Mouse (Mus musculus): ENCODE data around the gene Oprm1. TPM values are rescaled to one million over a fixed set of nuclear protein-coding genes. Genes with fewer than 3 reads are reported as not detected.

The Oprm1 gene
- polyA plus RNA-seq, 1 experiment from 2014 or later: 0.06 TPM

DNA sequence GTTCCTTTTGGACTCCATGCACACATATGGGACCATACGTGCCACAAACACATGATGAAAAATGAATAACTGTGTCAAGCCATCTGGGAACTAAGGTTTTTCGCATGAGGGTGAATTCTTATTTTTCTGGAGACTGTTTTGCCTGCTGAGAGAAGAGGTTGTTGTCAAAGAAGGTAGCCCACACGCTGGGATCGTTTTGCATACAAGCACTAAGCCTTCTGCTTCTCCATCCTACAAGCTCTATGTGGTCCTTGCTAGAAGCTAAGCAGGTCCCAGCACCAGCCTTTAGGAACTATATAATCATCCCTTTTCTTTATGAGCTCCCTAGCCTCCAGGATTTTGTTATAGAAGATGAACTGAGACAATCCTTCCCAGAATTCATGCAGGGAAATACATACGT is 200.5 kb downstream of the Oprm1 start:
- no peaks in the 10 kb centered on the region for H3K27me3 ChIP-seq (ENCODE audit: low read depth, poor library complexity, severe bottlenecking)
- no peaks in the 10 kb centered on the region for H3K36me3 ChIP-seq
- no peak overlapping the region for H3K4me3 ChIP-seq
- no peak for DNase-seq (ENCODE audit: low spot score)
- H3K4me1 ChIP-seq: no peaks in the 10 kb centered on the region
- no peak overlapping the region for H3K27ac ChIP-seq (replicated peaks)
- no peaks in the 10 kb centered on the region for H3K9me3 ChIP-seq (replicated peaks)
- WGBS: 79% methylated on average over 5 of the region's 5 CpGs

DNA sequence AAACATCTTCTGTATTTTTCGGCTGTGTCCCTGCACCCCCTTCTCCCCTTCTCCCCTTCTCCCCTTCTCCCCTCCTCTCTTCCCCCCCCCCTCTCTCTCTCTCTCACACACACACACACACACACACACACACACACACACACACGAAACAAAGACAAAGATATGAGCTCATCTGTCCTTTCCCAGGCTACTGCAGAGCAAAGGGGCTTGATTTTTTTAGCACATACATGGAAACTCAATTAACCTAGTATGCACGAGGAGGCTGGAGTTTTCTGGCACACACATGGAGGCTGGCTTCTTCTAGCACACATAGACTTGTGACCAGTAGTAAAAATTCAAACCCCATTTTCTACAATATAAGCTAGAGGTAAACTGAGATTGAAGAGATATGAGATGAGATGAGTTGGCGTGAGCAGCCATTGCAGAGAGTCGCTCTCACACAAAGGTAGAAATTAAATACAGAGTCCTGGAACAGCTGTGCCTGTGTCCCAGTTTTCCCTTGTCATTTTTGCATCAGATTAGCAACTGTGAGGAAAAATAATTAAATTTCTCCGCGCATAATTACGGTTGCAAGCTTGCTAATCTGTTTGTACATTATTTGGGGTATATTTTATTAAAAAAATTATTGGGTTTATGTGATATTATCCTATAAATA is 209.4 kb downstream of the Oprm1 start:
- Histone ChIP-seq H3K27me3 (ENCODE audit: low read depth, poor library complexity, severe bottlenecking) (no peaks in the 10 kb centered on the region), H3K27ac (replicated peaks) (no peak overlapping the region), H3K36me3 (no peaks in the 10 kb centered on the region), H3K4me1 (no peaks in the 10 kb centered on the region), H3K4me3 (no peak overlapping the region), H3K9me3 (replicated peaks) (no peaks in the 10 kb centered on the region)
- WGBS: 88% methylated on average over 8 of the region's 8 CpGs
- no peak for DNase-seq (ENCODE audit: low spot score)

DNA sequence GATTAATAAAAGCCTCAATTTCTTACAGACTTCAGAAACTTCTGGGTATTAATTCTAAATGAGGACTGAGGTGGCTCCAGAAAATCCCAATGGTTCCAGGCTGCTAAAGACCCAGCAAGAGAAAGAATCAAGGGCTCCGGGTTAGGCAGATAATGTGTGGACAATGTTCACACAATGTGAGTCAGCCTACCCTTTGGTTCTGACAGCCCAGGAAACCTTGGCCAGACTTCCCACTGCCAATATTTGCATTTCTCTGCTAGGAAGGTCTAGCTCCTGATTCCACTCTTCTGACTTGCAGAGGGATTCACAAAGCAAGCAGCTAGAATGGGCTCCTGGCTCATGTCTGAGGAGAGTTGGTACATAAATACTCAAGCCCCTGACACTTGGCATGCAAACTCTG is 210.0 kb downstream of the Oprm1 start:
- 88% methylated on average over 1 of the region's 1 CpGs for WGBS
- no peak for DNase-seq (ENCODE audit: low spot score)
- no peaks in the 10 kb centered on the region for H3K4me1 ChIP-seq
- no peak overlapping the region for H3K4me3 ChIP-seq
- no peaks in the 10 kb centered on the region for H3K27me3 ChIP-seq (ENCODE audit: low read depth, poor library complexity, severe bottlenecking)
- no peak overlapping the region for H3K27ac ChIP-seq (replicated peaks)
- H3K9me3 ChIP-seq (replicated peaks): no peaks in the 10 kb centered on the region
- H3K36me3 ChIP-seq: no peaks in the 10 kb centered on the region

DNA sequence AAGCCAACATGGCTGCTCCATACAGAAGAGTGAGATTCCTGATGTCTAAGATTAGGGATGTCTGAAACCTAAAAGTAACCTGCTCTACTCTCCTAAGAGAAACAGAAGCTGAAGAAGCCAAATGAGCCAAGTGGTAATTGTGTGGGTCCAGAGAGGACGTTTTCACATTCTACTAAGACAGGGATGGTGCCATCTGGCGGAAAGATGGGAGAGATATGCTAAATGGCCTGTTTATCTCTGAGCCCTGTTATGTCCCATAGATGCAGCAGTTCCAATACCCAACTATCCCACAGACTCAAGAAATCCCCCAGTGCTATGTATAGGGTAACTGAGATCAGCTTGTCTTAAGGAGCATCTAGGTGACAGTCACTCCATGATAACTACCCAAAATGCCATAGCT is 219.5 kb downstream of the Oprm1 start:
- DNase-seq (ENCODE audit: low spot score): no peak
- no peaks in the 10 kb centered on the region for H3K36me3 ChIP-seq
- H3K27ac ChIP-seq (replicated peaks): no peak overlapping the region
- H3K4me3 ChIP-seq: no peak overlapping the region
- H3K9me3 ChIP-seq (replicated peaks): no peaks in the 10 kb centered on the region
- no peaks in the 10 kb centered on the region for H3K27me3 ChIP-seq (ENCODE audit: low read depth, poor library complexity, severe bottlenecking)
- H3K4me1 ChIP-seq: peaks cover 5% of the 10 kb centered on the region
- 84% methylated on average over 2 of the region's 2 CpGs for WGBS

DNA sequence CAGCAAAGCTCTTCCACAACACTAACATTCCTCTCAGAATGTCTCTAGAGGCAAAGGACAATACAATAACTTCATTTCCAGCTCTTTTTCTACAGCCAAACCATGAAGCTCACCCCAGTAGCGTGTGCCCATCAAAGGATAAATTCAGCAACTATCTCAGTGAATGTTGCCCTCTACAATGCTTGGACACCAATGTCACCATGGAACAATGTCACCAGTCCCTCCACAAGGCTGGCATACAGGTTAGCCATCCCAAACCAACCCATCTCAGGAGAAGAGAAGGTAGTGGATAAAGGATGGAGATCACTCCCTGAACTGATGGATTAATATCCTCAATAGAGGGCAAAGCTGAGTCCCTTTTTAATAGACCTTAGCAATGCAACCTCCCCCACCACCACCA is 220.4 kb downstream of the Oprm1 start:
- no peaks in the 10 kb centered on the region for H3K36me3 ChIP-seq
- WGBS: 84% methylated on average over 1 of the region's 1 CpGs
- H3K9me3 ChIP-seq (replicated peaks): no peaks in the 10 kb centered on the region
- H3K27me3 ChIP-seq (ENCODE audit: low read depth, poor library complexity, severe bottlenecking): no peaks in the 10 kb centered on the region
- no peak overlapping the region for H3K27ac ChIP-seq (replicated peaks)
- H3K4me3 ChIP-seq: no peak overlapping the region
- no peak for DNase-seq (ENCODE audit: low spot score)
- peaks cover 5% of the 10 kb centered on the region for H3K4me1 ChIP-seq

DNA sequence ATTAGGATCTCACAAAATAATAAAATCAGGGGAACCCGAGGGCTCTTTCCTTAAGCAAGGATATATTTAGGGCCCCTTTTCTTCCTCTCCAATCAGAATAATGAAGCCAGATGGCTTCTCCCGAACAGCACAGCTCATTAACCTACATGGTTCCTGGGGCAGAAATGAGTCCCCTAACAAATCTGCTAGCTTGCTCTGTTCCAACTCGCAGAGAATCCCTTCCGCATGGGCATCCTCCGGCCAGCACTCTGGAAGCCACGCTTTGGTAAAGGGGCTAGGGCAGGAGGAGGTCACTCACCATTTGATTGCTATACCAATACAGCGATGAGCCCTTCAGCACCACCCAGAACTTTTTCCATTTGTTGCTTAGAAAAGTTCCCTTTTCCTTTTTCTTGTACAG is 220.9 kb downstream of the Oprm1 start:
- no peak overlapping the region for H3K4me3 ChIP-seq
- H3K9me3 ChIP-seq (replicated peaks): no peaks in the 10 kb centered on the region
- no peaks in the 10 kb centered on the region for H3K36me3 ChIP-seq
- H3K4me1 ChIP-seq: peaks cover 5% of the 10 kb centered on the region
- no peak for DNase-seq (ENCODE audit: low spot score)
- 79% methylated on average over 7 of the region's 7 CpGs for WGBS
- no peaks in the 10 kb centered on the region for H3K27me3 ChIP-seq (ENCODE audit: low read depth, poor library complexity, severe bottlenecking)
- no peak overlapping the region for H3K27ac ChIP-seq (replicated peaks)

DNA sequence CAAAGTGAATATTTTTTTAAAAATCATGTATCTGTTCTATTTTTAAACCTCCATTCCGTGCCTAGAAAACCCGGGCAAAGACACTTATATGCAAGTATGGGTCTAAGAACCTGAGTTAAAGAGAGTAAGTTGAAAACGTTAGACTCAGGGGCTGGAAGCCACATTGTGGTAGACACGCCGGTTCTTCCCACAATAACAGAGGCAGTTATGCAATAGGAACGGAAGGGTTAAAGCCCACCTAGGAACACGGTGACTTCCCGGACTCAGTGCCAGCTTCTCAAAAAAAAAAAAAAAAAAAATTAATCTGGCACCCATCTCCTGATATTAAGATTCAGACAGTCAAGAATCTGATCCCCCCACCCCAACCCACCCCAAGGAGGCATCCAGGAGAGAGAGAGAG is 221.5 kb downstream of the Oprm1 start:
- no peak overlapping the region for H3K4me3 ChIP-seq
- H3K4me1 ChIP-seq: peaks cover 5% of the 10 kb centered on the region
- H3K27ac ChIP-seq (replicated peaks): no peak overlapping the region
- no peak for DNase-seq (ENCODE audit: low spot score)
- no peaks in the 10 kb centered on the region for H3K36me3 ChIP-seq
- H3K9me3 ChIP-seq (replicated peaks): no peaks in the 10 kb centered on the region
- WGBS: 66% methylated on average over 8 of the region's 8 CpGs
- H3K27me3 ChIP-seq (ENCODE audit: low read depth, poor library complexity, severe bottlenecking): no peaks in the 10 kb centered on the region

DNA sequence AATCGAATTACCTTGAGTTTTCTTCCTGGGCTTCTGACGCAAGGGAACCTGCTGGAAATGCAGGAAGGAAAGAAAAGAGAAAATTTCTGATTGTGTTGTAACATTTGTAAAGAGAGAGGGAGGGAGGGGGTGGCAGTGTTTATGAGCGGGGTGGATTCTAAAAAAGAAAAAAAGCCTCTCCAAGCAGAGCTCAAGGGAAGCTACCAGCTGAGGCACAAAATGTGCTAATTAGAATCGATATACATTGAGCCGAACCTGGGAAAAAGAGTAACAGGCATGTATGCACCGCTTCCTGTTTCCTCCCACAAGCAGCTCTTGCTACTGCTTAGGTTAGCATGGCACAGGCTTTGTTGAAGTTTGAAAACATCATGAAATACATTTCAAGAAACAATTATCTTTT is 221.9 kb downstream of the Oprm1 start:
- Histone ChIP-seq H3K9me3 (replicated peaks) (no peaks in the 10 kb centered on the region), H3K4me3 (0 out of 2 replicates have a peak overlapping the region, but pooled peaks have one; percentile 11), H3K27ac (replicated peaks) (no peak overlapping the region), H3K36me3 (no peaks in the 10 kb centered on the region), H3K27me3 (ENCODE audit: low read depth, poor library complexity, severe bottlenecking) (no peaks in the 10 kb centered on the region), H3K4me1 (peaks cover 5% of the 10 kb centered on the region)
- WGBS: 38% methylated on average over 6 of the region's 6 CpGs
- no peak for DNase-seq (ENCODE audit: low spot score)

DNA sequence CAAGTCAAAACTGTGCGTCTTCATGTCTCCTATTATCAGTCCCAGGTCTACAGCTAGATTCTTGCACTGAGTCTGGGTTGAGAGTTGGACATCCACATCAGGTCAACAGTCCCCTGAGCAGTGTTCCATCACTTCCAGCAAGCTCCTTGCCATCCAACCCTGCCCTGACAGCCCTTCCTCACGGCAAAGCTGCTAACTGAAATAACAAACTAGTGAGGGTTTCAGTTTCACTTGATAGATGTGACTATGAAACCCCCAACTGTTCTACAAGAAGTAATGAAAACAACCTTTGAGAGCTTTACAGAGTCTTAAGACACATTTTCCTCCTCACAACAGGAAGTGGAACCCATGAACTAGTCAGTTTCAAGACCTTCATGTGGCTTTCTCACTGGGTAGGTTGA is 224.4 kb downstream of the Oprm1 start:
- Histone ChIP-seq H3K9me3 (replicated peaks) (no peaks in the 10 kb centered on the region), H3K4me1 (peaks cover 5% of the 10 kb centered on the region), H3K4me3 (no peak overlapping the region), H3K36me3 (no peaks in the 10 kb centered on the region), H3K27ac (replicated peaks) (no peak overlapping the region), H3K27me3 (ENCODE audit: low read depth, poor library complexity, severe bottlenecking) (no peaks in the 10 kb centered on the region)
- DNase-seq (ENCODE audit: low spot score): no peak
- WGBS: 81% methylated on average over 2 of the region's 2 CpGs

DNA sequence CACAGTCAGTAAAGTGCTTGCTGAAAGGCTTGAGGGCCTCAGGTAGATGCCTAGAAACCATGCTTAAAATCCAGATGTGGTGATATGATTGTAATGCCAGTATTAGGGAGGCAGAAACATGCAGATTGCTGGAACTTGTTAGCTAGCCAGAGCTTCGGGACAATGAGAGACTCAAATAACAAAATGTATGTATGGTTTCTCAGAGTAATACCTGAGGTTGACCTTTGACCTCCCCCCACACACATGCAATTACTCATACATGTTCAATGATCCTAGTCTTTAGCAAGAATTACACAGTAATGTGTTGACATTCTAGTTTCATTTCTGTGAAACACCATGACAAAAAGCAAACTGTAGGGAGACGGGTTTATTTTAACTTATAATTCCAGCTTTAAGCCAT is 225.1 kb downstream of the Oprm1 start:
- peaks cover 5% of the 10 kb centered on the region for H3K4me1 ChIP-seq

DNA sequence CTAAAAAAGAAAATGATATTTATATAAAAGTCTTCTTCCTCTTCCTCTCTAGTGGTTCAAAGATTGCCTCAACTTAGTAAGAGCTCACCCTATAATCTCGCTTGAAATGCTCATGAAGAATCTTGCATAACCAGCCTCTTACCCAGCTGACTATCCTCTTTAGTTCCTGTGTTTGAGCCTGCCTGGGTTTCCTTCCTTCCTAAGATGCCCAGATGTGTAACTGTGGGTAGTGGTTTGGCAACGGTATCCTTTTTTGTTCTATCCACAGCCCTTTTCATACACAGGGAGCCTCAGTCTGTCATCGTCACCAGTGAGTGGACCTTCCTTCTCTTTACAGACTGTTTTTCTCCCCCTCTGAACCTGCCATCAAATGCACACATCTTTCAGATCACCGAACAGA is 227.9 kb downstream of the Oprm1 start:
- Histone ChIP-seq H3K36me3 (no peaks in the 10 kb centered on the region), H3K27me3 (ENCODE audit: low read depth, poor library complexity, severe bottlenecking) (no peaks in the 10 kb centered on the region), H3K9me3 (replicated peaks) (no peaks in the 10 kb centered on the region), H3K4me3 (no peak overlapping the region), H3K27ac (replicated peaks) (no peak overlapping the region), H3K4me1 (no peaks in the 10 kb centered on the region)
- WGBS: 82% methylated on average over 4 of the region's 4 CpGs
- no peak for DNase-seq (ENCODE audit: low spot score)

More for the DNA sequence above, 225.1 kb downstream of the Oprm1 start:
- Histone ChIP-seq H3K36me3 (no peaks in the 10 kb centered on the region), H3K27ac (replicated peaks) (no peak overlapping the region), H3K9me3 (replicated peaks) (no peaks in the 10 kb centered on the region), H3K4me3 (no peak overlapping the region), H3K27me3 (ENCODE audit: low read depth, poor library complexity, severe bottlenecking) (no peaks in the 10 kb centered on the region)
- no peak for DNase-seq (ENCODE audit: low spot score)
- 94% methylated on average over 2 of the region's 2 CpGs for WGBS

DNA sequence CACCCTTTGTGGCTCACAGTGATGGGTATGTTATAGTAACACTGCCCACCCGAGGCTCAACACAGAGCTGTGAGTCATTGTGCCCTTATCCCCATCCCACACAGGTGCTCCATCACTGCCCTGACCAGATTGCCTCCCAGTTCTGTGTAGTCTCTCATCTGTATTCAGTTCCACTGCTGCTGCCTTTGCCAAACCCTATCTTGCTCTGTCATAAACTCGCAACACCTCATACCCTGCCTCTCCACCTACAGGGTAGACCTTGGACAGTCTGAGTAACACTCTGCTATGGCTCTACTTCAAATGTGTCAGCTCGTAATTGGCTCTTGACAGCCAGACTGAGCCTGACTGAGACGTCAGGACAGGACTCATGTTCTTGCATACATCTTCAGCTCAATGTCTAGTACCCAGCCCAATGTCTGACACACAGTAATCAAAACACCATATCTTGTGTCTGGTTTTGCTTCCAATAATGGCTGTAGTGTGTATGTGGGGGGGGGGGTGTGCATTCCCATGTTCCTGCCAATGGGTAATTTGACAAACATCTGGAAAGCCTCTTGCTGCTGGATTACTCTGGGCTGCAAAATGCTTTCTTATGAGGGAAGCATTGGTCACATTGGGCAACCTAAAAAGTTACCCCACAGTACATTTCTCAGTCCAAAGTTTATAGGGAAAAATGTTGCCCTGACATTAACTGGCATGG is 229.2 kb downstream of the Oprm1 start:
- no peaks in the 10 kb centered on the region for H3K27me3 ChIP-seq (ENCODE audit: low read depth, poor library complexity, severe bottlenecking)
- no peaks in the 10 kb centered on the region for H3K9me3 ChIP-seq (replicated peaks)
- H3K36me3 ChIP-seq: no peaks in the 10 kb centered on the region
- H3K4me3 ChIP-seq: no peak overlapping the region
- no peak for DNase-seq (ENCODE audit: low spot score)
- H3K27ac ChIP-seq (replicated peaks): no peak overlapping the region
- 79% methylated on average over 4 of the region's 4 CpGs for WGBS
- no peaks in the 10 kb centered on the region for H3K4me1 ChIP-seq

DNA sequence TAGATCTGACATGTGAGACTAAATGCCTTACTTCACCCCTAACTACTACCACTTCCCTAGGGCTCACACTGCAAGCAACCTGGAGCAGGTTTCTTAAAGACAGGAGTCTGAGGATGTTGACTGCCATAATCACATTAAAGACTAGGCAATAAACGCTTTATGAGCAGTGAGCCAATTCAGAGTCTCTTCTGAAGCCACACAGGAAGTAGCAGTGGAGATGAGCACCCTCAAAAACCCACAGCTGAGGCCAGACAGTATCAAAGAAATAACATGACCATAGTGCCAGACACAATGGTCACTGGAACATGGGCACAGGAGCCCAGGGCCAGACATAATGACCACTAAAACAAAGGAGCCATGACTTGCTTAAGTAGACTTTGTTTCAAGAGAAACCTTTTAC is 230.2 kb downstream of the Oprm1 start:
- no peaks in the 10 kb centered on the region for H3K4me1 ChIP-seq
- H3K4me3 ChIP-seq: no peak overlapping the region
- no peaks in the 10 kb centered on the region for H3K36me3 ChIP-seq
- no peaks in the 10 kb centered on the region for H3K27me3 ChIP-seq (ENCODE audit: low read depth, poor library complexity, severe bottlenecking)
- 93% methylated on average over 1 of the region's 1 CpGs for WGBS
- no peaks in the 10 kb centered on the region for H3K9me3 ChIP-seq (replicated peaks)
- DNase-seq (ENCODE audit: low spot score): no peak
- no peak overlapping the region for H3K27ac ChIP-seq (replicated peaks)

Measured in midbrain, embryonic 10.5 days (tissue).